Mouse (Mus musculus) heart, embryonic 10.5 days (tissue): Measurements from ENCODE around the gene Map3k4. TPM values are rescaled to one million over a fixed set of nuclear protein-coding genes. Genes with fewer than 3 reads are reported as not detected.

Source experiments
- DNase-seq: peaks from one replicate; pipeline ENCODE4 v3.0.0-alpha.2; 2017; ENCODE audit warnings: low spot score
- H3K27ac ChIP-seq: fragments of 300-500 bp; sonication (generic); 2 replicates; pipeline ENCODE4 v1.5.1; 2016; ENCODE audit warnings: mild to moderate bottlenecking
- H3K27me3 ChIP-seq: fragments of 300-500 bp; sonication (generic); 2 replicates; pipeline ENCODE4 v1.6.1; 2016; ENCODE audit warnings: mild to moderate bottlenecking; ENCODE audit not compliant: poor library complexity, insufficient read depth, severe bottlenecking
- H3K36me3 ChIP-seq: fragments of 300-500 bp; sonication (generic); 2 replicates; pipeline ENCODE4 v1.6.1; 2016; ENCODE audit warnings: mild to moderate bottlenecking, moderate library complexity
- H3K4me1 ChIP-seq: fragments of 300-500 bp; sonication (generic); 2 replicates; pipeline ENCODE4 v1.6.1; 2016; ENCODE audit warnings: mild to moderate bottlenecking
- H3K4me3 ChIP-seq: fragments of 300-500 bp; sonication (generic); 2 replicates; pipeline ENCODE4 v1.5.1; 2016; ENCODE audit warnings: mild to moderate bottlenecking, moderate library complexity
- H3K9me3 ChIP-seq: fragments of 300-500 bp; sonication (generic); 2 replicates; pipeline ENCODE4 v1.6.1; 2016; ENCODE audit warnings: mild to moderate bottlenecking, moderate library complexity
- WGBS: fragments of 180-500 bp; shearing (Covaris S2); methylation state at CpG from one replicate; pipeline ENCODE4 v1.1.7; 2016; 5-methylcytosine and 5-hydroxymethylcytosine counted together
- polyA plus RNA-seq: library from polyadenylated mRNA; unstranded; fragments of >200 nt; fragmentation: Nextera tagmentation; extraction: Ambion mirVana; gene quantifications from 2 replicates; pipeline ENCODE4 v1.2.1, GENCODE M21; 2016

Gene Map3k4
- 40.2 and 52.2 TPM in 2 replicates for polyA plus RNA-seq

GRCm38 (mm10) chr17:12318663-12319201 lies at the start of gene Map3k4:
TSS of gene Map3k4 (minus strand) at chr17:12318796.
- no peaks in the 10 kb centered on the region for H3K27me3 ChIP-seq
- DNase-seq: peak; percentile 96
- peak within 1 kb of the TSS; percentile 99 for H3K4me3 ChIP-seq
- WGBS: under 1% methylated on average over 37 of the region's 39 CpGs
- H3K9me3 ChIP-seq: no peaks in the 10 kb centered on the region
- H3K36me3 ChIP-seq: no peaks in the 10 kb centered on the region
- peak within 1 kb of the TSS; percentile 98 for H3K27ac ChIP-seq
- peaks cover 40% of the 10 kb centered on the region for H3K4me1 ChIP-seq

GRCm38 (mm10) chr17:12367373-12367930 lies 48.9 kb upstream of the Map3k4 start:
- H3K27ac ChIP-seq: peak overlapping the region; percentile 65; the same call in 1 of the 2 replicates
- H3K27me3 ChIP-seq: no peaks in the 10 kb centered on the region
- peak; percentile 85 for DNase-seq
- WGBS: 29% methylated on average over 5 of the region's 5 CpGs
- H3K4me1 ChIP-seq: peaks cover 14% of the 10 kb centered on the region
- H3K4me3 ChIP-seq: no peak overlapping the region
- no peaks in the 10 kb centered on the region for H3K9me3 ChIP-seq
- H3K36me3 ChIP-seq: no peaks in the 10 kb centered on the region

- Histone ChIP-seq H3K27ac (no peak overlapping the region), H3K4me3 (no peak overlapping the region), H3K4me1 (peaks cover 4% of the 10 kb centered on the region; the same call in 1 of the 2 replicates), H3K9me3 (no peaks in the 10 kb centered on the region), H3K36me3 (no peaks in the 10 kb centered on the region), H3K27me3 (peaks cover 5% of the 10 kb centered on the region; the same call in 1 of the 2 replicates)
- WGBS: 75% methylated on average over 8 of the region's 8 CpGs
- no peak for DNase-seq
Measured at GRCm38 (mm10) chr17:12364426-12364735, 45.8 kb upstream of the Map3k4 start.

- no peaks in the 10 kb centered on the region for H3K9me3 ChIP-seq
- H3K4me1 ChIP-seq: peaks cover 4% of the 10 kb centered on the region; the same call in 1 of the 2 replicates
- H3K4me3 ChIP-seq: no peak overlapping the region
- H3K27me3 ChIP-seq: peaks cover 5% of the 10 kb centered on the region; the same call in 1 of the 2 replicates
- DNase-seq: no peak
- WGBS: 82% methylated on average over 11 of the region's 11 CpGs
- H3K27ac ChIP-seq: no peak overlapping the region
- H3K36me3 ChIP-seq: no peaks in the 10 kb centered on the region
Measured at GRCm38 (mm10) chr17:12363601-12364425, 45.2 kb upstream of the Map3k4 start.

GRCm38 (mm10) chr17:12359876-12360275 lies 41.3 kb upstream of the Map3k4 start:
- DNase-seq: no peak
- no peak overlapping the region for H3K27ac ChIP-seq

GRCm38 (mm10) chr17:12352781-12353180 lies 34.2 kb upstream of the Map3k4 start:
- Histone ChIP-seq H3K9me3 (no peaks in the 10 kb centered on the region), H3K4me1 (no peaks in the 10 kb centered on the region), H3K27ac (no peak overlapping the region), H3K36me3 (no peaks in the 10 kb centered on the region), H3K27me3 (no peaks in the 10 kb centered on the region), H3K4me3 (no peak overlapping the region)
- 63% methylated on average over 1 of the region's 1 CpGs for WGBS
- DNase-seq: no peak

More at GRCm38 (mm10) chr17:12359876-12360275, 41.3 kb upstream of the Map3k4 start:
- Histone ChIP-seq H3K36me3 (no peaks in the 10 kb centered on the region), H3K4me1 (peaks cover 4% of the 10 kb centered on the region; the same call in 1 of the 2 replicates), H3K9me3 (no peaks in the 10 kb centered on the region), H3K4me3 (no peak overlapping the region), H3K27me3 (peaks cover 5% of the 10 kb centered on the region; the same call in 1 of the 2 replicates)
- 79% methylated on average over 15 of the region's 15 CpGs for WGBS

GRCm38 (mm10) chr17:12351564-12351963 lies 33.0 kb upstream of the Map3k4 start:
- Histone ChIP-seq H3K27me3 (no peaks in the 10 kb centered on the region), H3K4me1 (no peaks in the 10 kb centered on the region), H3K9me3 (no peaks in the 10 kb centered on the region), H3K4me3 (no peak overlapping the region), H3K27ac (no peak overlapping the region), H3K36me3 (no peaks in the 10 kb centered on the region)
- no peak for DNase-seq
- 83% methylated on average over 6 of the region's 6 CpGs for WGBS

GRCm38 (mm10) chr17:12347462-12347861 lies 28.9 kb upstream of the Map3k4 start:
- no peaks in the 10 kb centered on the region for H3K4me1 ChIP-seq
- 79% methylated on average over 1 of the region's 1 CpGs for WGBS
- no peaks in the 10 kb centered on the region for H3K36me3 ChIP-seq
- no peaks in the 10 kb centered on the region for H3K27me3 ChIP-seq
- no peaks in the 10 kb centered on the region for H3K9me3 ChIP-seq
- no peak overlapping the region for H3K4me3 ChIP-seq
- no peak for DNase-seq
- H3K27ac ChIP-seq: no peak overlapping the region

- H3K4me1 ChIP-seq: no peaks in the 10 kb centered on the region
- no peaks in the 10 kb centered on the region for H3K9me3 ChIP-seq
- H3K36me3 ChIP-seq: no peaks in the 10 kb centered on the region
- H3K27me3 ChIP-seq: no peaks in the 10 kb centered on the region
- DNase-seq: no peak
- H3K4me3 ChIP-seq: no peak overlapping the region
- H3K27ac ChIP-seq: no peak overlapping the region
- 81% methylated on average over 9 of the region's 9 CpGs for WGBS
Measured at GRCm38 (mm10) chr17:12343702-12344376, 25.2 kb upstream of the Map3k4 start.

- WGBS: 81% methylated on average over 4 of the region's 4 CpGs
- Histone ChIP-seq H3K4me1 (no peaks in the 10 kb centered on the region), H3K27ac (no peak overlapping the region), H3K4me3 (no peak overlapping the region), H3K36me3 (no peaks in the 10 kb centered on the region), H3K9me3 (no peaks in the 10 kb centered on the region), H3K27me3 (no peaks in the 10 kb centered on the region)
- DNase-seq: no peak
Measured at GRCm38 (mm10) chr17:12337156-12337555, 18.6 kb upstream of the Map3k4 start.

GRCm38 (mm10) chr17:12336073-12336868 lies 17.7 kb upstream of the Map3k4 start:
- 80% methylated on average over 19 of the region's 19 CpGs for WGBS
- H3K27ac ChIP-seq: no peak overlapping the region
- H3K9me3 ChIP-seq: no peaks in the 10 kb centered on the region

GRCm38 (mm10) chr17:12335115-12335514 lies 16.5 kb upstream of the Map3k4 start:
- Histone ChIP-seq H3K36me3 (no peaks in the 10 kb centered on the region), H3K27me3 (no peaks in the 10 kb centered on the region), H3K9me3 (no peaks in the 10 kb centered on the region), H3K27ac (no peak overlapping the region), H3K4me3 (no peak overlapping the region), H3K4me1 (no peaks in the 10 kb centered on the region)
- no peak for DNase-seq
- WGBS: 64% methylated on average over 6 of the region's 6 CpGs

More at GRCm38 (mm10) chr17:12336073-12336868, 17.7 kb upstream of the Map3k4 start:
- Histone ChIP-seq H3K27me3 (no peaks in the 10 kb centered on the region), H3K36me3 (no peaks in the 10 kb centered on the region), H3K4me1 (no peaks in the 10 kb centered on the region), H3K4me3 (no peak overlapping the region)
- DNase-seq: no peak
